Mouse (Mus musculus): ENCODE results near the gene Mmaa.

Mmaa gene

DNA sequence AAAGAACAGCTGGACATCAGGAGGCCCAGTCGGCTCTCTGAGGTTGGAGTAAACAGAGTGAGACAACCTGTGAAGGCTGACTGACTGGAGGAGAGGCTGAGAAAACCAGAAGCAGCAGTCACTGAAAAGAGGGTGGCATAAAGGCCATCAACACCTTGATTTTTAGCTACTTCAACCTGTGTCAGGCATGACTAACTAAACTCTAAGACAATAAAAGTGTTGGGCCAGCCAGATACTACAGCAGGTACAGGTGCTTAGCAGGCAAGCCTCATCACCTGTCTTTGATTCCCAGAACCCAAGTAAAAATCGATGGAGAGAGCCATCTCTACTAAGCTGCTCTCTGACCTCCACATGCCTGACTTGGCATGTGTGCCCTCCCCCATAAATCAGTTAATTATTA is 6.1 kb downstream of the Mmaa start:
- no peak for DNase-seq (ENCODE audit: low spot score in 2 of 2)

DNA sequence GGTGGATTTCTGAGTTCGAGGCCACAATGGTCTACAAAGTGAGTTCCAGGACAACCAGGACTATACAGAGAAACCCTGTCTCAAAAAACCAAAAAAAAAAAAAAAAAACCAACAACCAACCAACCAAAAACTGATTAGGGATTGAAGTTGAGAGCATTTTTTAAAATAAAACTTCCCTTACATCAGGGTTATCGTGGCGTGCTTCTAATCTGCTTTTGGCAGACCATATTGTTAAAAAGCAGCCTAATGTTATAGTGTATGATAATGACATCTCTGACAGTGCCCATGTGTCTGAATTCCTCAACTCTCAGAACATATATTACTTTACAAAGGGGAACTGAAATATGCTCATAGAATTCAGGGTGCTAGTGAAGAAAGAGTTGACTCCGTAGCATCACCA is 6.5 kb downstream of the Mmaa start:
- DNase-seq (ENCODE audit: low spot score in 2 of 2) = no peak

DNA sequence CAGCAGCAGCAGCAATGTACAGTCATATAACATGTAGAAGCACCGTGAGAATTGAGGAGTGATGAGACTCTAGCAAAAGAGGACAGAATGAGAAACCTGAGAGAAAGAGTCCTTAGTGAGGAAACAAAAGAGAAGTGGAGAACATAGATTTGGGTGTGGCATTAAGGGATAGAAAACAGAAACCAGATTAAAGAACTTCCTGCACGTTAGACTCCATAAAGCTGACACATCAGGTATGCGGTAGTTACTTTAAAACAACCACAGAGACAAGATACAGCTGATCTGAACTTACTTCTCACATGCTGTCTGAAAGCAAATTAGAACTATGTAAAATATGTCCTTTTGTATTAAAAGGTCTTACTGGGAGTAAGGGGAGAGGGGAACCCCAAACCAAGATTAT is 8.3 kb downstream of the Mmaa start:
- DNase-seq (ENCODE audit: low spot score in 2 of 2) = no peak

DNA sequence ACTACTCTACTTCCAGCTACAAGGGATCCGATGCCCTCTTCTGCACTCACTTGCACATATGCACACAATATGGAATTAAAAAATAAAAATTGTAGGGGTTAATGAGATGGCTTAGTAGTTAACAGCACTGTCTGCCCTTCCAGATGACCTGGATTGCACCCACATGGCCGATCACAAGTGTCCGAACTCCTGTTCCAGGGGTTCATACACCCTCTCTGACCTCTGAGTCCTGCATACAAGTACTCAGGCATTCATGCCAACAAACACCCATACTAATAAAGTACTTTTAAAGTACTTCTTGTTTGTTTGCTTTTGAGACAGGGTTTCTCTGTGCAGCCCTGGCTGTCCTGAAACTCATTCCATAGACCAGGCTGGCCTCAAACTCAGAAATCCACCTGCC is 10.1 kb downstream of the Mmaa start:
- no peak for DNase-seq (ENCODE audit: low spot score in 2 of 2)

DNA sequence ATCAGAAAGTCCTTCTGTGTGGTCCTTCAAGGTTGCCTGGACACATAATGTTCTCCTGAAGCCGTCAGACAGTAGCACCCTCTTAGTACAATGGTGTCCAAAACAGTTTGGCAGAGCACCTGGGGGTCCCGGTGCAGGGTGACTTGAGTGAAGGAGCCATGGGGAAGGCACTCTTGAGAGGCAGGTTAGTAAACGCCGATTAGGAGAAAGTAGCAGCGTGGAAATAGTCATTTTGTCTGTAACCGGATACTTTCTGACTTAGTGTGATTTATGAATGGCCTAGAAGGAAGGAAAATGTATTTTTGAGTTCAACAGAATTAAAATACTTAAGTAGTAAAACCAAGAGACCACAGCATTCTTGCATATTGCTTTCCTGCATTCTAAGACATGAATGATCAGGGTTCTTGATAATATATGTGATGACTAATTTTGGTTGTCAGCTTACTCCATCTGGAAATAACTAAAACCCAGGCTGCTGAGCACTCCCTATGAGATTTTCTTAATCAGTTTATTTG is 13.3 kb downstream of the Mmaa start:
- DNase-seq (ENCODE audit: low spot score in 2 of 2) = no peak

DNA sequence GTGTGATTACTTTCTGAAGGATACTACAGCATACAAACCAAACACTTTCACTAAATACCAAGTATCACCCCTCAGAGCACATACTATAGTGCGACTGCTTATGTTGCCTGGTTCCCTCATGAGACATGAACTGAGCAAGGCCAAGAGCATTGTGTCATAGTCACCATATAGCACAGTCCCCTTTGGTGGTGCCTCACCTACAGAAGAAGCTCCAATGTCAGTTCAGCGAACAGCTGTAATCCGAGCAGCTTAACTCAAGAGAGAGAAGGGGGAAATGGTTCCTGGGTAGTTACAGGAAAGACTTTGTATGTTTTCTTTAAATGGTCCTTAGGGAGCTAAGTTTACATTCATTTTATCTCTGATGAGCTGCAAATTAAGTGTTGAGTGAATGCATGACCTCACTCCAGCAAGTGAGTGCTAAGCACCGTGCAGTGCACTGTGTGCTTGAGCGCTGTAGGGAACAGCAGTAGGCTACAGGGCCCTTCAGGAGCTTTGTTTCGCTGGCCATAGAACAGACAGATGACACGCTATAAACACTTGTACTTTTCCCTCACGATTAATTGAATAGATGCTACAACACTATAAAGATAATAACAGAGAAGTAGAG is 17.4 kb downstream of the Mmaa start:
- DNase-seq (ENCODE audit: low spot score in 2 of 2) = no peak

DNA sequence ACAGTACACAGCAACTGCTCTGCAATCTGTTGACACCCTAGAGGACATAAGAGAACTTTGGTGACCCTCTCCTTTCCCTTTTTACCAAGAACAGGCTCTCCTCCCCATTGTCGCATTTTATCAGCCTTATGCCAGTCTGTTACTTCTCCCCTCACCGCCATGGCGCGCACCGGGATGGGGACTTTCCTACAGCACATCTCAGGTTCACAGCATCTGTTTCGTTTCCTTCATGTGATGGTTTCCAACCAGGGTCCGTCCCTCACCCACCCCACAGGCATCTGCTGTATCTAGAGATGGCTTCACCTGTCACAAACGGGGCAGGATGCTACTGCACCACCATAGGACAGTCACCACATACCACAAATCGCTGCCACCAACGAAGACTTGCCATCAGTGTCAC is 19.8 kb downstream of the Mmaa start:
- DNase-seq (ENCODE audit: low spot score in 2 of 2) = no peak

DNA sequence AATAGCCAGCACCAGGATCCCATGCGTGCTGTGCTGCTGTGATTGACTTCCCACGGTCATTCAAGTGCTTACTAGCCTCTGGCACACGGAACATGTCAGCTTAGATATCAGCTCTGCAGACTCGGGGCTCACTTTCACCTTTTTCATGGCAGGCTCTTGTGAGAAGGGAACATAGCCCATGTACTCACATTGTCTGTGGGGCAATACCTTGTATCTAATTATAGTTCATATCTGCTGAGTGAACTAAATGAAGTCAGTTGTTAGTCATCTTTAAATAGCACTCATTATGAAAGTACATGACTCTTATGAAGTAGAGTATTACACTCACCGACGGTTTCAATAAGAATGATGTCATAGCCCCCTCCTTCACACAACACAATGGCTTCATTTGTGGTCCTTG is 21.0 kb downstream of the Mmaa start:
- DNase-seq (ENCODE audit: low spot score in 2 of 2) = no peak

DNA sequence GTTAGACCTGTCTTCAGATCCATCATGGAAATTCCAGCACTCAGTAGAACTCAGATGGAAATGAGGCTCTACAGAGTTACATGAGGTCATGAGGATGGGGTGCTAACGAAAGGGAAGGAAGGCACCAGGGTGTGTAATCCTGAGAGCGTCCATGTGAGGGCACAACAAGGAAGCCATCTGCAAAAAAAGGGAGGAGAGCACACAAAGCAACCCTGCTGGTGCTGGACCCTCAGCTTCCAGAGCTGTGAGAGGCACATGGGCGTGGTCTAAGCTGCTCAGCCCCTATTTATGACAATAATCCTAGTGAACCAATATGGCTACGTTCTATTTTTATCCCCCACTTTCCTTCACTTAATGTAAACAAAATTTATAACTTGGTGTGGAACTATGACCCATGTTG is 22.1 kb downstream of the Mmaa start:
- no peak for DNase-seq (ENCODE audit: low spot score in 2 of 2)

DNA sequence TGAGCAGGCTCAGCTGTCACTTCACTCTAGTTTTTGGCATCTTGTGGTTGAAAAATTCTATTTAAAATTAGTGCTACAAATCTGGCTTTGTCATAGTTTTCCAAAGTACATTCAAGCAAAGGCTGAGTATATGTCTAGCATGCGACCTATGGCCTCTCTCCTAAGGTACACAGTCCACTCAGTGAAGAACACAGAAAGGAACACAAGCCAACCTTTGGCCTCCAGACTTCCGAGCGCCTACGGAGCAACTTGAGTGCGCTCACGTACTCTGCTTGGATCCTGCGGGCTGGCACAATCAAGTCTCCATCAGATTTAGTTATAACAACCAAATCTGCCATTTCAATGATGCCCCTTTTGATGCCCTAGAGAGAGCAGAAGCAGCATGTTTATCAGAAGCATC is 25.8 kb downstream of the Mmaa start:
- no peak for DNase-seq (ENCODE audit: low spot score in 2 of 2)

DNA sequence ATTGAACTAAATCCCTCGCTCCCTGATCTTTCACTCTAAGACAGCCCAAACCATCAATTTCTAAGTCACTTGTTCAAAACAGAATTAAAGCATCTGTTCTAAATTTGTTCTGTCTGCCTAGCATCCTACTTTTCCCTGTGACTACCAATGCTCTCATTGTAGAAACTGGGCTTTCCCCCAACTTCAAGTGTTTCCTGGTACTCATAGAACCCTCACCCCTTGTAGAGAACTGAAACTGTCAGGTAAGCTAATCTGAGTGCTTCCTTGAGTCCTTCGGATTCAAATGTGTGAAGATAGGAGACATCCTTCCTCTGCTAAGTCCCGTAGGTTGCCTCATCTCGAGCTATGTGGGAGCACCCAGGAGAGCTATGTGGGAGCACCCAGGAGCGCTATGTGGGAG is 32.8 kb downstream of the Mmaa start:
- DNase-seq (ENCODE audit: low spot score in 2 of 2) = no peak

DNA sequence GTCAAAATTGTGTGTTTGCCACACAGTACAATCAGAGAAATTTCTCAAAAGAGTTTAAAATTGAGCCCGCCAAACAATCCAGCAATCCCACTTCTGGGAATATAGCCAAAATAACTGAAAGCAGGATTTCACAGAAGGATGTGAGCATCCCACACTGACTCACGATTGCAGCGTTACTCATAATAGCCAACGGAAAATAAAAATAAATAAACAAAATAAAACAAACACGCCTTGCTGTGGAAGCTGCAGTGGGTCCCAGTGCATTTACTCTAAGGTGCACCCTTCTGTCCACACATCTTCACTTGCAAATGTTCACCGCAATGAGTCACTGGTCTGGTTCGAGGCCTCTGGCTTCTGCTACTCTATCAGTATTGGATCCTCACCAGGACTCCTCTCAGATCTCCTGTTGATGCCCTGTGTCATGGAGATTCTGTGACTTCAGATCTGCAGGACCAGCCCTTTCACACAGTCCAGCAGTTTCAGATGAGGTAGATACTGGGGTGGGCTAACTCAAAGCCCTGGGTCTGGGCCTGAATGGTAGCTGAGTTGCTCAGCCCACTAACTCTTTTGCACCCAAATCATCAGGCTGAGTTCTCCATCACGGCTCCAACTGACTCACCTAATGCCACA is 38.5 kb downstream of the Mmaa start:
- DNase-seq (ENCODE audit: low spot score in 2 of 2) = no peak

DNA sequence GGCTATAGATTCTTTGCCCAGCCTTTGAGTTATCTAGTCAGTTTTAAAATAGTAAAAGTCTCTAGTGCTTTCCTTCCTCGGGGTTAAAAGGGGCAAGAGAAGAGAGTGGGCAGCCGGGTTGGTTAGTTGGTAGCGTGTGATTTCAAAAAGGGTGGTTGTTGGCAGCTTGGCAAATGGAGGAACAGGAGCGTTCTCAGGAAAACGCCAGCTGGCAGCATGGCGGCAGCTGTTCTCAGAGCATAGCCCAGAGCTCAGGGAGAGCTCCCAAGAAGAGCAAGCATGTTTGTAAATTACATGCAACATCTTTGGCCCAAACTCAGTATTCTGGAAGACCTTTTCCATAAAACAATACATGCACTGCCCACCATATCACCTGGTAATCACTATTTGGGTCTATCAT is 41.0 kb downstream of the Mmaa start:
- DNase-seq (ENCODE audit: low spot score in 2 of 2) = peak; percentile 42 to 50

DNA sequence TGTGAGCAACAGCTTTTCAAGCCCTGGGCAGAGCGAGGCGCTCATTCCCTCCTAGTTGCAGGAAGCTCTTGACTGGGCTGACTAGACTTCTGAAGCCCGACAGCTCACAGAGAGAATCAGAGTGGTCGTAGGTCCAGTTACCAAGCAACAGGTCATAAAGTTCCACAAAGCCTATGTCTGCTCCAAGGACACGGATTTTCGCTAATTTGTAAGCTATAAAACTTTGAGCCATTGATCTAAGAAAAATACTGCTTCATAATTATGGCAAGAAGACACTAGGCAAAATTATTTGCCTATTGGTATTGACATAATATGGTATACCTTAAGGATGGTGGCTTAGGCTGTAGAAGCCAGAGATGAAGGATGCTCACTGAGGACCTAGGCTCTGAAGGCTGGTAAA is 46.3 kb downstream of the Mmaa start, which contains the start of gene 1700011L22Rik:
Gene 1700011L22Rik, minus strand, starts transcription at position 101 of the 400 bp plus-strand sequence.
- no peak for DNase-seq (ENCODE audit: low spot score in 2 of 2)

DNA sequence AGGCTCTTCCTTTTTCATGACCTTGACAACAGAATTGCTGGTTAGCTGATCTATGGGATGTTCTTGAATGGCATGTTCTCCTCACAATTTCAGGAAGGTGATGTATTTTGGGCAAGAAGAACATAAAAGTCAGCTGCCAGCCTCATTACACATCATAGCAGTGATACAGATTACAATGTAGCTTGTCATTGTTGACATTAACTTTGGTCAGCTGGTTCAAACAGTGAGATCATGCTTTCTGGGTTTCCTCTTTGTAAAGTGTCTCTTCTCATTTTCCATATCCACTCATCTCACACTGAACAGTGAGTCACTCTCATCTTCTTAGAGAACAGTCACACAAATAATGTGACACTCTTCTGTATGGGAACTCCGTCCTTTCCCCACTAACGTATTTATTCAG is 51.3 kb downstream of the Mmaa start:
- no peak for DNase-seq (ENCODE audit: low spot score in 2 of 2)

DNA sequence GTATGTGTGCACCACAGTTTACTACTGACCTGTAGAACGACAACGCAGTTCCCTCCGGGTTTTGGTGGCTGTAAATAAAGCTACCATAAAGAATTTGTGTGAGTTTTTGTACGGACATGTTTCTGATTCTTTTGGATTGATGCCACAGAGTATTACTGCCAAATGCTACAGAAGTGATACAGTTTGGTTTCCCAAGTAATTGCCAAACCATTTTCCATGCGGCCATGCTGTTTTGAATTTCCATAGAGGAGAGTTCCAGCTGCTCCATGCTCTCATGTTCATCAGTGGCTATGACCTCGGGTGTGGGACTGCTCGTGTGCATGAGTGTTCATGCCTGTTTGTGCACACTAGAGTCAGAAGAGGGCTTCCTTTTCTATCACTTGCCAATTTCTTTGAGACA is 54.7 kb downstream of the Mmaa start:
- DNase-seq (ENCODE audit: low spot score in 2 of 2) = no peak

DNA sequence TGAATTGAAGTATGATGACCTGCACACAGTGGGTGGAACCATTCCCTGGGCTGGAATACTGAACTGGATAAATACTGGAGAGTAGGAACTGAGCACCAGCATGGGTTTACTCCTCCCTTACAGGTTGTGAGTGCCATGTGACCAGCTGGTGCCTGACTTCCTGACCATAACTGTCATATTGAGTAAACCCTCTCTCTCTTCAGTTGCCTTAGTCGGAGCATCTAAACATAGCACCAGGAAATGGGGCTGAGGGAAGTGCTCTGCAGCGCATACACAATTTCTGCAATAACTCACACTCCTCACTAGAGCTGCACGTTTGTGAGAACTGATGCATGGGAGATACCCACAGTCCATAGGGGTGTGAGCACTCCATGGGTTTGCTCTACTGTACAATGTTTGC is 55.4 kb downstream of the Mmaa start:
- no peak for DNase-seq (ENCODE audit: low spot score in 2 of 2)

DNA sequence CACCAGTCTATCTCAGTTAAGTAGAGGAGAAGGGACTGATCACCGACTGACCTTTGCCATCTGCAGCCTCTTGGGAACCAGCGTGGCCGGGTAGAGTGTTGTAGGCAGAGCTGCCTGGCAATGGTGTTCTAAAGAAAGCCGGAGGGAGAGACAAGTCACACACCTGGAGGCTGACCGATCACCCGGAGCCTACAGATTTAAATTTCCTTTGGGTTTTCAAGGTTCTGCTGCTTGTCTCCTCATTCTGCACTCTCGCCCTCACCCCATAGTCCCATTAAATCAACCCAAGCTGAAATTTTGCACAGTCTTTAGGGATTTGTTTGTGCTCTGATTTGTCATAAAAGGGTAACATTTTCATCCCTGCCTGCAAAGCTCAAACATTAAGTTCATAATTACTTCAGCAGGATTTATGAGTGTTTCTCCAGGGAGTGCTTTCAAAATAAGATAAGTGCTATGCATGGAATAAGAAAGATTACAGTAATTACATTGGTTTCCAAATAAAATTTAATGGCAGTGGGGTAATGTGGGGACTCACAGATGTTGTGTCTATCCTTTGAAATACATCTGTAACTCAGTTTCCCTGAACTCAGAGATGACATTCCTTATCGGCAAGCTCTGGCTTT is 65.4 kb downstream of the Mmaa start:
- DNase-seq (ENCODE audit: low spot score in 2 of 2) = no peak

DNA sequence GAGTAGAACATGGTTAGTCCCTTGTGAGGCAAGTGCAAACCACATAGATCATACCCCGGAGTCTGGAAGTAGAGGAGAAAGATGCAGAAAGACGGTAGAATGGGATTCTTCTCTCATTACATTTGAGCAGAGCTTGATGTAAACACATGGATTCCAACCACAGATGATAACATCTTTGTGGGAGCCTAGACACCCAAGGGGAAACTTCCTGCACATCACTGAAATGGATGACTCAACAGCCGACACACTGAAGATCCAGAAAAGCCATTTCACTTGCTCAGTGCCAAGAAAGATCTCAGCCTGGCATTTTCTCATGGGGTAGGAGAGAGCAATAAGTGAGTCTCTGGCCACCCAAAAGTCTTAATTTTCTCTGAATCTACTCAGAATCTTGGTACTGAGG is 66.8 kb downstream of the Mmaa start:
- DNase-seq (ENCODE audit: low spot score in 2 of 2) = no peak

DNA sequence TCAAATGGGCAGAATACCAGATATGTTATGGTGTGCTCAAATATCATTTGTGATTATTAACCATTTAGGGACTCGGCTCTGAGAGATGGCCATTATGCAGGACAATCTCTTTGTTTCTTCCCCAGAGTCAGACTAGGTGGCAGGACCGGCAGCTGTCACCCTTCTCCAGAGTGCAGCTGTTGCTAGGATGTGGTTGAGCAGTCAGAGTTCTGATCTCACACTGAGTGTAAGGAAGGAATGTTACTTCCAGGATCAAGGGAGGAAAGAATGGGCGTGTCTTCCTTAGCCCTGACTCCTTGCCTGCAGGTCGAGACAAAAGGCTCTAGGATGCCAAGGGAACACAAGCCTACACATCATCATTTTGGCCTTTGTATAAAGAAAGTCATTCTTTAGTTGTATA is 67.5 kb downstream of the Mmaa start:
- no peak for DNase-seq (ENCODE audit: low spot score in 2 of 2)

DNA sequence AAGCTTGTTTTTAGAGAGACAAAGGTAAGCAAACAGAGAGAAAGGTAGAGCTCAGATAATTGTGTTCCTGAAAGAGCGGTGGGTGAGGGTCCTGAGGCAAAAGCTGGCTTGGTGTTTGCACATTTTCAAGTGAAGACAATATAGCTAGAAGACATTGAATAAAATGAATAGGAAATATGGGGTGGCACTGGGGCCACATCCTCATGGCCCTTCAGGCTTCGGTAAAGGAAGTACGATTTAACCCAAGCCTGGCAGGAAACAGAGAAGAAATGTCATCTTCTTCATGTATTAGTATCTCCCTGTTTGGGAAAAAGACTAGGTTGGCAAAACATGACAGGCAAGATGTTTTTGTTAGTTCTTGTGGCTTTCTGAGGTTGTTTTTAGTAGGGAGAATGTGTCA is 68.7 kb downstream of the Mmaa start:
- no peak for DNase-seq (ENCODE audit: low spot score in 2 of 2)

DNA sequence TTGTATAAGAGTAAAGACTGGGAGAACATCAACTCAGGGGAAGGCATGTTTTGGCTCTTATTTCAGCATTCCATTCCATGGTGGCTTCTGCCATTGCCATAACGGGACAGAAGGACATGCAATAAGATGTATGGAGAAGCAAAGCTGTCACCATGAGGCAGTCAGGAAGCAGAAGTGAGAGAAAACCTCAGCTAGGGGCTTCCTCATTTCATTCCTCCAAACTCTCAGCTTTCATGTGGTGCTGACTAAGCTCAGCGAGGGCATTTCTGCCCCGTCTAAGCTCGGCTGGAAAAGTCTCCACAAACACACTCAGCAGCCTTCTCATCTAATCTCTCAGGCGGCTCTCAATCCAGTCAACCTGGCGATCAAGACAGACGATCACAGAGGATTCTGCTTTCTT is 69.2 kb downstream of the Mmaa start:
- DNase-seq (ENCODE audit: low spot score in 2 of 2) = no peak

DNA sequence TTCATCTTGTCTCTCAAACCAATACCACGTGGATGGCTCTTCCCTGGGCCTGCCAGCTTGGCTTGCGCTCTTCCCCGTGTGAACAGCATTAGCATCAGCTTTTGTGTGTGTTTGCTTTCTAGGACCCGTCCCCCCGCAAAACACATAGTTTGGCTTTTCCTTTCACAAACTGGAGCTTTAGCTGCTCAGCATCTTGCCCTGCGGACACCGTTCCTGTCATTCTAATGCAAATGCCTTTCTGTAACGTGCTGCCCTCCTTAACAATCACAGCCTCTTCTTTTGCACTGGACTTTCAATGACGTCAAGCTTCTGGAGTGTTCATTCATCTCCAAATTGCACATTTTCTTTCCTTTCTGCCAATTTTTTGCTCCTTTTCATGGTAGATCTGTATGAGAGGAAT is 70.4 kb downstream of the Mmaa start:
- DNase-seq (ENCODE audit: low spot score in 2 of 2) = no peak
